Mouse (Mus musculus): ENCODE results near the gene Unc13d. TPM values are rescaled to one million over a fixed set of nuclear protein-coding genes. Genes with fewer than 3 reads are reported as not detected.

The Unc13d gene
- polyA plus RNA-seq, 1 experiment from 2014 or later, result 44.8 TPM

GRCm38 (mm10) chr11:116110131-116110530 is 32.4 kb upstream of the Unc13d start:
- H3K36me3 ChIP-seq (ENCODE audit: control insufficient read depth, insufficient read depth, low read length), result no peaks in the 10 kb centered on the region
- no peaks in the 10 kb centered on the region for H3K9me3 ChIP-seq (ENCODE audit: control insufficient read depth, low read length)
- peaks cover 32% of the 10 kb centered on the region for H3K4me1 ChIP-seq (replicated peaks; ENCODE audit: control insufficient read depth, insufficient read depth, low read length)
- peak overlapping the region; percentile 59 for H3K9ac ChIP-seq (ENCODE audit: low read depth, low read length)
- peak overlapping the region; percentile 81 for H3K4me2 ChIP-seq
- 0 out of 2 replicates have a peak, but pooled peaks have one; percentile 15 for ATAC-seq (replicated peaks; ENCODE audit: low FRiP score)
- no peak for DNase-seq (ENCODE audit: low spot score)
- H3K27me3 ChIP-seq (replicated peaks; ENCODE audit: control insufficient read depth, insufficient read depth, low read length), result peaks cover 50% of the 10 kb centered on the region
- H3K27ac ChIP-seq (ENCODE audit: low read depth, low read length), result peak overlapping the region; percentile 38; the same call in 1 of the 2 replicates
- peak overlapping the region; percentile 59 for H3K4me3 ChIP-seq (ENCODE audit: low read depth, low read length)
- 4% methylated on average over 35 of the region's 35 CpGs for WGBS

GRCm38 (mm10) chr11:116109441-116110081 is 31.8 kb upstream of the Unc13d start:
- peak overlapping the region; percentile 59 for H3K9ac ChIP-seq (ENCODE audit: low read depth, low read length)
- H3K4me2 ChIP-seq, result peak overlapping the region; percentile 81
- DNase-seq (ENCODE audit: low spot score) (no peak), ATAC-seq (replicated peaks; ENCODE audit: low FRiP score) (peak; percentile 11; the same call in 1 of the 2 replicates)
- no peaks in the 10 kb centered on the region for H3K9me3 ChIP-seq (ENCODE audit: control insufficient read depth, low read length)
- H3K4me1 ChIP-seq (replicated peaks; ENCODE audit: control insufficient read depth, insufficient read depth, low read length), result peaks cover 33% of the 10 kb centered on the region
- no peak overlapping the region for H3K27ac ChIP-seq (ENCODE audit: low read depth, low read length)
- H3K27me3 ChIP-seq (replicated peaks; ENCODE audit: control insufficient read depth, insufficient read depth, low read length), result peaks cover 50% of the 10 kb centered on the region
- 3% methylated on average over 69 of the region's 70 CpGs for WGBS
- peak overlapping the region; percentile 59 for H3K4me3 ChIP-seq (ENCODE audit: low read depth, low read length)
- no peaks in the 10 kb centered on the region for H3K36me3 ChIP-seq (ENCODE audit: control insufficient read depth, insufficient read depth, low read length)

- Histone ChIP-seq H3K27ac (ENCODE audit: low read depth, low read length) (no peak overlapping the region), H3K4me2 (peak overlapping the region; percentile 81), H3K27me3 (replicated peaks; ENCODE audit: control insufficient read depth, insufficient read depth, low read length) (peaks cover 50% of the 10 kb centered on the region), H3K9me3 (ENCODE audit: control insufficient read depth, low read length) (no peaks in the 10 kb centered on the region), H3K4me3 (ENCODE audit: low read depth, low read length) (peak overlapping the region; percentile 59), H3K9ac (ENCODE audit: low read depth, low read length) (no peak overlapping the region), H3K36me3 (ENCODE audit: control insufficient read depth, insufficient read depth, low read length) (no peaks in the 10 kb centered on the region), H3K4me1 (replicated peaks; ENCODE audit: control insufficient read depth, insufficient read depth, low read length) (peaks cover 42% of the 10 kb centered on the region)
- no peak for DNase-seq (ENCODE audit: low spot score)
- WGBS, result 13% methylated on average over 23 of the region's 23 CpGs
- ATAC-seq (replicated peaks; ENCODE audit: low FRiP score), result no peak
Observed at GRCm38 (mm10) chr11:116108464-116109137, 30.8 kb upstream of the Unc13d start.

GRCm38 (mm10) chr11:116107777-116108285 is 30.1 kb upstream of the Unc13d start:
- ATAC-seq (replicated peaks; ENCODE audit: low FRiP score) (no peak), DNase-seq (ENCODE audit: low spot score) (no peak)
- Histone ChIP-seq H3K4me1 (replicated peaks; ENCODE audit: control insufficient read depth, insufficient read depth, low read length) (peaks cover 46% of the 10 kb centered on the region), H3K27me3 (replicated peaks; ENCODE audit: control insufficient read depth, insufficient read depth, low read length) (peaks cover 50% of the 10 kb centered on the region), H3K4me3 (ENCODE audit: low read depth, low read length) (peak overlapping the region; percentile 10; the same call in 1 of the 2 replicates), H3K9ac (ENCODE audit: low read depth, low read length) (no peak overlapping the region), H3K27ac (ENCODE audit: low read depth, low read length) (no peak overlapping the region), H3K36me3 (ENCODE audit: control insufficient read depth, insufficient read depth, low read length) (no peaks in the 10 kb centered on the region), H3K9me3 (ENCODE audit: control insufficient read depth, low read length) (no peaks in the 10 kb centered on the region), H3K4me2 (peak overlapping the region; percentile 81)
- 38% methylated on average over 19 of the region's 19 CpGs for WGBS

- Histone ChIP-seq H3K36me3 (ENCODE audit: control insufficient read depth, insufficient read depth, low read length) (no peaks in the 10 kb centered on the region), H3K27me3 (replicated peaks; ENCODE audit: control insufficient read depth, insufficient read depth, low read length) (peaks cover 50% of the 10 kb centered on the region), H3K9ac (ENCODE audit: low read depth, low read length) (no peak overlapping the region), H3K4me1 (replicated peaks; ENCODE audit: control insufficient read depth, insufficient read depth, low read length) (peaks cover 50% of the 10 kb centered on the region), H3K27ac (ENCODE audit: low read depth, low read length) (0 out of 2 replicates have a peak overlapping the region, but pooled peaks have one; percentile 19), H3K9me3 (ENCODE audit: control insufficient read depth, low read length) (no peaks in the 10 kb centered on the region), H3K4me2 (peak overlapping the region; percentile 55), H3K4me3 (ENCODE audit: low read depth, low read length) (no peak overlapping the region)
- DNase-seq (ENCODE audit: low spot score), result no peak
- ATAC-seq (replicated peaks; ENCODE audit: low FRiP score), result no peak
- 40% methylated on average over 14 of the region's 14 CpGs for WGBS
Observed at GRCm38 (mm10) chr11:116106963-116107776, 29.4 kb upstream of the Unc13d start.

- Histone ChIP-seq H3K9me3 (ENCODE audit: control insufficient read depth, low read length) (no peaks in the 10 kb centered on the region), H3K27me3 (replicated peaks; ENCODE audit: control insufficient read depth, insufficient read depth, low read length) (peaks cover 50% of the 10 kb centered on the region), H3K27ac (ENCODE audit: low read depth, low read length) (peak overlapping the region; percentile 34), H3K4me2 (peak overlapping the region; percentile 55), H3K36me3 (ENCODE audit: control insufficient read depth, insufficient read depth, low read length) (no peaks in the 10 kb centered on the region), H3K9ac (ENCODE audit: low read depth, low read length) (peak overlapping the region; percentile 40; the same call in 1 of the 2 replicates), H3K4me1 (replicated peaks; ENCODE audit: control insufficient read depth, insufficient read depth, low read length) (peaks cover 57% of the 10 kb centered on the region), H3K4me3 (ENCODE audit: low read depth, low read length) (peak overlapping the region; percentile 6; the same call in 1 of the 2 replicates)
- DNase-seq (ENCODE audit: low spot score) (no peak), ATAC-seq (replicated peaks; ENCODE audit: low FRiP score) (peak; percentile 39; the same call in 1 of the 2 replicates)
- 30% methylated on average over 32 of the region's 32 CpGs for WGBS
Observed at GRCm38 (mm10) chr11:116106154-116106962, 28.6 kb upstream of the Unc13d start.

GRCm38 (mm10) chr11:116105065-116105464 is 27.3 kb upstream of the Unc13d start:
- peaks cover 39% of the 10 kb centered on the region for H3K27me3 ChIP-seq (replicated peaks; ENCODE audit: control insufficient read depth, insufficient read depth, low read length)
- no peak for ATAC-seq (replicated peaks; ENCODE audit: low FRiP score)
- peaks cover 64% of the 10 kb centered on the region for H3K4me1 ChIP-seq (replicated peaks; ENCODE audit: control insufficient read depth, insufficient read depth, low read length)
- DNase-seq (ENCODE audit: low spot score), result no peak
- H3K36me3 ChIP-seq (ENCODE audit: control insufficient read depth, insufficient read depth, low read length), result no peaks in the 10 kb centered on the region
- H3K9ac ChIP-seq (ENCODE audit: low read depth, low read length), result no peak overlapping the region
- no peaks in the 10 kb centered on the region for H3K9me3 ChIP-seq (ENCODE audit: control insufficient read depth, low read length)
- no peak overlapping the region for H3K27ac ChIP-seq (ENCODE audit: low read depth, low read length)
- no peak overlapping the region for H3K4me2 ChIP-seq
- WGBS, result 80% methylated on average over 2 of the region's 2 CpGs
- no peak overlapping the region for H3K4me3 ChIP-seq (ENCODE audit: low read depth, low read length)

All from liver, embryonic 11.5 days (tissue).